Mouse (Mus musculus) limb, embryonic 15.5 days (tissue): ENCODE results near the gene Cct4. TPM values are rescaled to one million over a fixed set of nuclear protein-coding genes. Genes with fewer than 3 reads are reported as not detected.

Source experiments
- ATAC-seq: fragments of 200-750 bp; cut with Nextera tagmentation; 2 replicates; pipeline ENCODE4 v1.8.0; 2017; ENCODE audit warnings: low read depth, moderate TSS enrichment; ENCODE audit not compliant: insufficient number of reproducible peaks, low FRiP score, low TSS enrichment
- H3K27ac ChIP-seq: fragments of 300-500 bp; sonication (generic); 2 replicates; pipeline ENCODE4 v1.5.1; 2015; ENCODE audit warnings: moderate library complexity, mild to moderate bottlenecking, inconsistent platforms
- H3K27me3 ChIP-seq: fragments of 300-500 bp; sonication (generic); 2 replicates; pipeline ENCODE4 v1.6.1; 2015; ENCODE audit warnings: inconsistent platforms
- H3K36me3 ChIP-seq: fragments of 300-500 bp; sonication (generic); 2 replicates; pipeline ENCODE4 v1.6.1; 2015; ENCODE audit warnings: inconsistent platforms
- H3K4me1 ChIP-seq: fragments of 300-500 bp; sonication (generic); 2 replicates; pipeline ENCODE4 v1.6.1; 2015; ENCODE audit warnings: inconsistent platforms
- H3K4me2 ChIP-seq: fragments of 300-500 bp; sonication (generic); 2 replicates; pipeline ENCODE4 v1.6.1; 2015; ENCODE audit warnings: mild to moderate bottlenecking, inconsistent platforms
- H3K4me3 ChIP-seq: fragments of 300-500 bp; sonication (generic); 2 replicates; pipeline ENCODE4 v1.5.1; 2015; ENCODE audit warnings: mild to moderate bottlenecking, inconsistent platforms
- H3K9ac ChIP-seq: fragments of 300-500 bp; sonication (generic); 2 replicates; pipeline ENCODE4 v1.6.1; 2015; ENCODE audit warnings: inconsistent platforms
- H3K9me3 ChIP-seq: fragments of 300-500 bp; sonication (generic); 2 replicates; pipeline ENCODE4 v1.6.1; 2016; ENCODE audit warnings: inconsistent platforms
- WGBS: fragments of 180-500 bp; shearing (Covaris S2); methylation state at CpG from one replicate; pipeline ENCODE4 v1.1.7; 2015; 5-methylcytosine and 5-hydroxymethylcytosine counted together
- polyA plus RNA-seq: library from polyadenylated mRNA; unstranded; fragments of >200 nt; fragmentation: Nextera tagmentation; extraction: Ambion mirVana; gene quantifications from 2 replicates; pipeline ENCODE4 v1.2.1, GENCODE M21; 2015

The Cct4 gene
- polyA plus RNA-seq: 233 and 234 TPM in 2 replicates

GRCm38 (mm10) chr11:22990393-22991126 lies at the start of gene Cct4:
Gene Cct4, plus strand, starts transcription at chr11:22990519.
- H3K9me3 ChIP-seq: no peaks in the 10 kb centered on the region
- peak within 1 kb of the TSS; percentile 91 for H3K9ac ChIP-seq
- H3K4me3 ChIP-seq: peak within 1 kb of the TSS; percentile 85
- H3K27me3 ChIP-seq: no peaks in the 10 kb centered on the region
- peaks cover 22% of the 10 kb centered on the region for H3K36me3 ChIP-seq
- WGBS: under 1% methylated on average over 66 of the region's 66 CpGs
- peak within 1 kb of the TSS; percentile 96 for H3K27ac ChIP-seq
- H3K4me2 ChIP-seq: peak within 1 kb of the TSS; percentile 62
- peaks cover 9% of the 10 kb centered on the region for H3K4me1 ChIP-seq
- peak; percentile 96 for ATAC-seq

DNA sequence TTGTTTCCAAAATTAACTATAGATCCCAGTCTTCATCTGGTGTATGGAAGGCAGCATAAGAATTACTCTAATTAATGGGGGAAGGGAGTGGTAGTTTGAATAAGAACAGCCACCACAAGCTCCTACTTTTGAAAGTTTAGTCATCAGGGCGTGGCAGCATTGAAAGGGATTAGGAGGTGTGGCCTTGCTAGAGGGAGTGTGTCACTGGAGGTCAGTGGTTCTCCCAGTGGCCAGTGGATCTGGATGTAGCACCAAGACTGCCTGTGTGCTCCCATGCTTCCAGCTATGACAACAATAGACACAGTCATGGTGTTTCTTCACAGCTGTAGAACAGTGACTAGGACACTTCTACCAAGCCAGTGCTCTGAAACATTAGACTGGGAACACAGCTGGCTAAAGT lies 41.2 kb upstream of the Cct4 start:
- ATAC-seq: no peak
- 85% methylated on average over 1 of the region's 1 CpGs for WGBS

DNA sequence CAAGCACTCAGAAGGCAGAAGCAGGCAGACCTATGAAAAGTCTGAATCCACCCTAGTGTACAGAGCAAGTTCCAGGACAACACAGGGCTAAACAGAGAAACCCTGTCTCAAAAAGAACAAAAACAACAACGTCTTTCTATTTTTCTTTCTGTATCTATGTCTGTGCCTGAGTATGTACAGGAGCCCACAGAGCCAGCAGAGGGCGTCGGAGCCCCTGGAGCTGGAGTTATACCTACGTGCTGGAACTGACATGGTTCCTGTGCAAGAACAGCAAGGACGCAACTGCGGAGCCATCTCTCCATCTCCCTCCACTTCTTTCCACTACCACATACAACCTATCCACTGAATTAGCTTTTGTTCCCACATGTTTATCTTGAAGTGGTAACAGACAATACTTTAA lies 40.2 kb upstream of the Cct4 start:
- no peaks in the 10 kb centered on the region for H3K27me3 ChIP-seq
- no peak overlapping the region for H3K4me2 ChIP-seq
- H3K9ac ChIP-seq: no peak overlapping the region
- no peaks in the 10 kb centered on the region for H3K4me1 ChIP-seq
- ATAC-seq: no peak
- no peaks in the 10 kb centered on the region for H3K9me3 ChIP-seq
- no peak overlapping the region for H3K27ac ChIP-seq
- 93% methylated on average over 6 of the region's 6 CpGs for WGBS
- H3K36me3 ChIP-seq: 0 out of 2 replicates have a peak, but pooled peaks cover 4% of the 10 kb centered on the region
- H3K4me3 ChIP-seq: no peak overlapping the region

More for the DNA sequence above, 41.2 kb upstream of the Cct4 start:
- Histone ChIP-seq H3K4me1 (no peaks in the 10 kb centered on the region), H3K27me3 (no peaks in the 10 kb centered on the region), H3K36me3 (no peaks in the 10 kb centered on the region), H3K9ac (no peak overlapping the region), H3K4me3 (no peak overlapping the region), H3K4me2 (no peak overlapping the region), H3K27ac (no peak overlapping the region), H3K9me3 (no peaks in the 10 kb centered on the region)

- Histone ChIP-seq H3K27me3 (no peaks in the 10 kb centered on the region), H3K4me2 (no peak overlapping the region), H3K9me3 (no peaks in the 10 kb centered on the region), H3K4me3 (no peak overlapping the region), H3K9ac (no peak overlapping the region), H3K36me3 (0 out of 2 replicates have a peak, but pooled peaks cover 7% of the 10 kb centered on the region), H3K4me1 (no peaks in the 10 kb centered on the region), H3K27ac (no peak overlapping the region)
- WGBS: 88% methylated on average over 7 of the region's 7 CpGs
- ATAC-seq: no peak
These were observed 37.7 kb upstream of the Cct4 start for GRCm38 (mm10) chr11:22952668-22953067.

- Histone ChIP-seq H3K27ac (no peak overlapping the region), H3K9me3 (no peaks in the 10 kb centered on the region), H3K4me3 (no peak overlapping the region), H3K27me3 (no peaks in the 10 kb centered on the region), H3K36me3 (0 out of 2 replicates have a peak, but pooled peaks cover 7% of the 10 kb centered on the region), H3K4me1 (no peaks in the 10 kb centered on the region), H3K4me2 (no peak overlapping the region), H3K9ac (no peak overlapping the region)
- no peak for ATAC-seq
- 94% methylated on average over 6 of the region's 6 CpGs for WGBS
These were observed 34.0 kb upstream of the Cct4 start for GRCm38 (mm10) chr11:22956346-22956745.

DNA sequence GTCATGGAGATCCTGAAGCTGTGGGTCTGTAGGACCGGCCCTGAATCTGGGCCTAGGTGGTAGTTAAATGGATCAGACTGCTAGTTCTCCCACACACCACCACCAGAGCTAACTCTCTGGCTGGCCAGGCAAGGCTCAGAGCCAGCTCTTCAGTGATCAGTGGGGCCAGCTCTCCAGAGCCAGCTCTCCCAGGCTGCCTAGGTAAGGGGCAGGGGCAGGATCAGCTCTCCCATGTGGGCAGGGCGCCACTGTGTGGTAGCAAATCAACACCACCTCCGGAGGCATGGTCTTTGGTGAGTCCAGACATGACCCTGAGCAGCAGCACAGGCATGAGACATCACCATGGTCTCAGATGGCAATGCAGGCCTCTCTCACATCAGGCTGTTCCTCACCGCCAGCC lies 33.5 kb upstream of the Cct4 start:
- H3K27me3 ChIP-seq: no peaks in the 10 kb centered on the region
- WGBS: 76% methylated on average over 4 of the region's 4 CpGs
- no peaks in the 10 kb centered on the region for H3K4me1 ChIP-seq
- H3K4me3 ChIP-seq: no peak overlapping the region
- ATAC-seq: no peak
- no peak overlapping the region for H3K9ac ChIP-seq
- H3K4me2 ChIP-seq: no peak overlapping the region
- H3K27ac ChIP-seq: no peak overlapping the region
- H3K36me3 ChIP-seq: 0 out of 2 replicates have a peak, but pooled peaks cover 7% of the 10 kb centered on the region
- no peaks in the 10 kb centered on the region for H3K9me3 ChIP-seq

DNA sequence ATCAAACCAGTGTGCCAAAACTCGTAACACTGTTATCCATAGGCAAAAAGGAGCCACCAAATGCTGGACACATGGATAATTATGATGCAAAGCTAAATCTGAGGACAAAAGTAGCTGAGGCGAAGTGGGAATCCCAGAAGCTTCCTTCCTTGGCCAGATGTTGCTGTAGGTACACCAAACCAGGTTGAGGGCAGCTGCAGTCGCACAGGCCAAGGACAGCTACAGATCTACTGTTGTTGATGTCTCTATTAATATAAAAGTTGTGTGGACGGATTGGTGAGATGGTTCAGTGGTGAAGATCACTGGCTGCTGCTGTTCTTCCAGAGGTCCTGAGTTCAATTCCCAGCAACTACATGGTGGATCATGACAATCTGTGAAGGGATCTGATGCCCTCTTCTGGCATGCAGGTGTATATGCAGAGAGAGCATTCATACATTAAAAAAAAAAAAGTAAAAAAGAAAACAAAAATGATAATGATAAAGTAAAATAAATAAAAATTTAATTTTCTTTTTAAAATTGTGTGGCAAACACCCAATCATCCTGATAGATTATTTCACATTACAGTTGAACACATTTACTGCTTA lies 32.4 kb upstream of the Cct4 start:
- Histone ChIP-seq H3K36me3 (0 out of 2 replicates have a peak, but pooled peaks cover 7% of the 10 kb centered on the region), H3K27ac (no peak overlapping the region), H3K9ac (no peak overlapping the region), H3K4me1 (no peaks in the 10 kb centered on the region), H3K9me3 (no peaks in the 10 kb centered on the region), H3K27me3 (no peaks in the 10 kb centered on the region), H3K4me3 (no peak overlapping the region), H3K4me2 (no peak overlapping the region)
- 89% methylated on average over 4 of the region's 4 CpGs for WGBS
- no peak for ATAC-seq

DNA sequence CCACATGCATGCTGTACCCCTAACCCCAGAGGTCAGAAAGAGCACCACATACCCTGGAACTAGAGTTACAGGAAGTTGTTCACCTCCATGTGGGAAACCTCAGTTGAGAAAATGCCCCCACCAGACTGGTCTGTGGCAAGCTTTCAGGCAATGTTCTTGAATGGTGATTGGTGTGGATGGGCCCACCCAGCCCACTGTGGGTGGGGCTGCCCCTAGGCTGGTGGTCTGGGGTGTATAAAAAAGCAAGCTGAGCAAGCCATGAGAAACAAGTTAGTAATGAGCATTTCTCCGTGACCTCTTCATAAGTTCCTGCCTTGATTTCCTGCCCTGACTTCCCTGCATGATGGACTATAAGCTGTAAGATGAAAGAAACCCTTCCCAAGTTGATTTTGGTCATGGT lies 28.2 kb upstream of the Cct4 start:
- H3K36me3 ChIP-seq: peaks cover 13% of the 10 kb centered on the region; the same call in 1 of the 2 replicates
- WGBS: 76% methylated on average over 1 of the region's 1 CpGs
- H3K4me2 ChIP-seq: no peak overlapping the region
- ATAC-seq: no peak
- H3K4me1 ChIP-seq: no peaks in the 10 kb centered on the region
- H3K27me3 ChIP-seq: no peaks in the 10 kb centered on the region
- H3K9ac ChIP-seq: no peak overlapping the region
- H3K4me3 ChIP-seq: no peak overlapping the region
- no peak overlapping the region for H3K27ac ChIP-seq
- H3K9me3 ChIP-seq: no peaks in the 10 kb centered on the region

- 78% methylated on average over 4 of the region's 4 CpGs for WGBS
- H3K9ac ChIP-seq: no peak overlapping the region
These were observed 25.9 kb upstream of the Cct4 start for GRCm38 (mm10) chr11:22964401-22964800.

DNA sequence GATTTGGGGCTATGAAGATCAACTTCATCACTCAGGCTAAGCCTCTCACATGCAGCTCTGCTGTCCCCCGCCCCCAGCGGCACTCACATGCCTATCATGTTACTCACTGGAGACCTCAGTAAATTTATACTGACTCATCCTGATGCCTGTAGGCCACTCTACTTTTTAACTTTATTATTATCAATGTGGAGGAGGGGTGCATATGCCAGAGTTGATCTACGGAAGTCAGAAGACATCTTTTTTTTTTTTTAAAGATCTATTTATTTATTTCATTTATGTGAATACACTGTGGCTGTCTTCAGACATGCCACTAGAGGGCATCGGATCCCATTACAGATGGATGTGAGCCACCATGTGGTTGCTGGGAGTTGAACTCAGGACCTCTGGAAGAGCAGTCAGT lies 24.8 kb upstream of the Cct4 start:
- no peak for ATAC-seq
- Histone ChIP-seq H3K36me3 (peaks cover 19% of the 10 kb centered on the region; the same call in 1 of the 2 replicates), H3K4me3 (no peak overlapping the region), H3K9me3 (no peaks in the 10 kb centered on the region), H3K4me1 (no peaks in the 10 kb centered on the region), H3K27ac (no peak overlapping the region), H3K27me3 (no peaks in the 10 kb centered on the region), H3K4me2 (no peak overlapping the region), H3K9ac (no peak overlapping the region)
- WGBS: 74% methylated on average over 4 of the region's 4 CpGs

More at GRCm38 (mm10) chr11:22964401-22964800, 25.9 kb upstream of the Cct4 start:
- Histone ChIP-seq H3K27me3 (no peaks in the 10 kb centered on the region), H3K9me3 (no peaks in the 10 kb centered on the region), H3K4me2 (no peak overlapping the region), H3K4me1 (no peaks in the 10 kb centered on the region), H3K4me3 (no peak overlapping the region), H3K27ac (no peak overlapping the region), H3K36me3 (peaks cover 16% of the 10 kb centered on the region; the same call in 1 of the 2 replicates)
- ATAC-seq: no peak

GRCm38 (mm10) chr11:22969486-22969885 lies 20.8 kb upstream of the Cct4 start:
- Histone ChIP-seq H3K9ac (no peak overlapping the region), H3K9me3 (peaks cover 3% of the 10 kb centered on the region; the same call in 1 of the 2 replicates), H3K4me3 (no peak overlapping the region), H3K4me2 (no peak overlapping the region), H3K27ac (no peak overlapping the region), H3K27me3 (no peaks in the 10 kb centered on the region), H3K4me1 (peaks cover 5% of the 10 kb centered on the region; the same call in 1 of the 2 replicates), H3K36me3 (peaks cover 44% of the 10 kb centered on the region)
- ATAC-seq: no peak
- WGBS: 55% methylated on average over 6 of the region's 6 CpGs

GRCm38 (mm10) chr11:22970546-22970945 lies 19.8 kb upstream of the Cct4 start:
- ATAC-seq: no peak
- Histone ChIP-seq H3K4me2 (no peak overlapping the region), H3K27me3 (no peaks in the 10 kb centered on the region), H3K4me1 (peaks cover 7% of the 10 kb centered on the region), H3K27ac (no peak overlapping the region), H3K9ac (no peak overlapping the region), H3K4me3 (no peak overlapping the region), H3K36me3 (peaks cover 46% of the 10 kb centered on the region), H3K9me3 (peaks cover 3% of the 10 kb centered on the region; the same call in 1 of the 2 replicates)
- 97% methylated on average over 1 of the region's 1 CpGs for WGBS
